Mouse (Mus musculus): ENCODE measurements at regions not wholly inside any gene's neighbourhood (a gene's known extent, or its start where the extent isn't known, plus 50 kb on each side); places are given as distances from the start of the nearest gene placed in this dataset.

DNA sequence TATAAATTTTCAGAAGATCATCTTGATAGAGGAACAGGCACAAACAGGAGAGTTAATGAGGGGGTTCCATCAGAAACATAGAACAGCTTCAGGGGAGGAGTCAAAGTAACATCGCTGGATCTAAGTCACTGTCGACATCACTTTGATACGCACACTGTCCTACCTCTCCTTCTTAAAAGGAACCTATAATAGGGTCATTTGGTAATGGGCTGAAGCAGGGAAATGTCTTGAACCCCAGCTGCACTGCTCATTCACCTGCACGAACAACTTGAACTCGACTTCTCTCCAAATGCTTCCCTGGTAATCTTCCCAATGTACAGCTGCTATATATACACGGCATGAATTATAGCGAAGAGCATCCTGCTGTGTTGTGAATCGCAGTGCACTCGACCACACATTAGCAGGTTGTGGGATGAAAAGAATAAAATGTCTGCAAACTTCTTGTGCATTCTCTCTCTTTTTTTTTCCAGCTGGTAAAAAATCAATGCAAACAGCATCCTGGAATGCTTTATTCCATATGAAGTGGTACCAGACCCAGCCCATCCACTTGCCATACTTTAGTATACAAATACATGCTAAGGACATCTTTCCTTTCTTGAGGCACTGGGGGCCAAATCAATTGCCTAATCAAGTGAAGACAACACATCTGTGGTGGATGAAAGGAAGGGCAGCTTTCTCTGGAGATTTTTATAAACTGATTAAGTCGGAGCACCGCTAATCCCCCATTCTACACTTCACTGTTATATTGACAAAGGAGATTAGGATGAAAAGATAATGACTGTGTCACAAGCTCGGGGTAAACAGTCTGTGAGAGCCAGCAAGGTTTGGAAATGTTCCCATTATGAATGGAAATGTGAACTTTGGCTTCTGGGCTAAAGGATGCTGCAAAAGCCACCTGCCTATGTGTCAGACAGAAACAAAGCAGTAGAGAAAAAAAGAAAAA, 325.6 kb upstream of the Itga1 start:
- DNase-seq (ENCODE audit: low spot score in 2 of 2) = no peak

DNA sequence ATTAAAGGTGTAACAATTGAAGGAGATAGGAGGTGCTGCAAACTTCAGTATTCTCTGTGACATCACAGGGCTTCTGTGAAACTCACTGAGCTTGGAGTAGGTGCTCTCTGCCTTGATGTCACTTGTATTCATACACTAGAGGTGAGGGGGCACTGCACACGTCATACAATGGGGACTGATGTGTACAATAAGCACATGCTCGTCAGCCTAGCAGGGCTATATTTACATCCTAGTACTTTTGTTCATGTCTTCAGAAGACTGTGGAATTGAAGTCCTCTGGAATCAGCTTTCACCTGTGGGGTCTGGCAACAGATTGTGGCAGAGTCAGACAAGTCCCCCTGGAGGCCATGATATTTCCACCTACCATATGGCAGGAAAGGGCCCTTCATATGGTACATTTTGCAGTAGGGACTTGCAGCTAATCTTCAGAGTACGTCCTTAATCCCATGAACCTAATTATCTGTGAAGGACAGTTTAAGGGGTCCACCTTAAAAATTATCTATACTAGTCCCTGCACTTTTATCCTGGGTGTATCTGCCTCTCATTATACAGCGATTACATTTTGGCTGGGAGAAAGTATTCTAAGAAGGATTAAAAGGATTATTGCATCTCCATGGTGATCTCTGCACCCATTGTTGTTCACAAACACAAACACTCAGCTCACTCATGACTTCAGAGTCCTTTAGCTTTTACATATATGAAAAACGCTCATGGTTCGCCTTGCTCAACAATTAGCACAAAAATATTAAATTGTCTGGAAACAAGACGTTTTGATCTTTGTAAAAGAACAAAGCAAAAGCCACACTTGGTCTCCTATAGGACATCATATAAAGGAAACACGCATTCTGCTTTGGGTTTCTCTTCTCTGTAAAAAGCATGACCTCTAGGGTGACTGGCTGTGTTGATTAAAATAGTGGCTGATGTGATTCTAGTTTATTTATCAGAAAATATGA, 324.1 kb upstream of the Itga1 start:
- DNase-seq (ENCODE audit: low spot score in 2 of 2) = no peak

- DNase-seq (ENCODE audit: low spot score in 2 of 2) = no peak
Measured at GRCm38 (mm10) chr13:115423761-115424160, 322.0 kb upstream of the Itga1 start.

GRCm38 (mm10) chr13:115421483-115421882, 319.7 kb upstream of the Itga1 start:
- no peak for DNase-seq (ENCODE audit: low spot score in 2 of 2)

GRCm38 (mm10) chr13:115417829-115418228, 316.1 kb upstream of the Itga1 start:
- DNase-seq (ENCODE audit: low spot score in 2 of 2) = no peak

- no peak for DNase-seq (ENCODE audit: low spot score in 2 of 2)
Measured at GRCm38 (mm10) chr13:115413721-115414531, 312.2 kb upstream of the Itga1 start.

DNA sequence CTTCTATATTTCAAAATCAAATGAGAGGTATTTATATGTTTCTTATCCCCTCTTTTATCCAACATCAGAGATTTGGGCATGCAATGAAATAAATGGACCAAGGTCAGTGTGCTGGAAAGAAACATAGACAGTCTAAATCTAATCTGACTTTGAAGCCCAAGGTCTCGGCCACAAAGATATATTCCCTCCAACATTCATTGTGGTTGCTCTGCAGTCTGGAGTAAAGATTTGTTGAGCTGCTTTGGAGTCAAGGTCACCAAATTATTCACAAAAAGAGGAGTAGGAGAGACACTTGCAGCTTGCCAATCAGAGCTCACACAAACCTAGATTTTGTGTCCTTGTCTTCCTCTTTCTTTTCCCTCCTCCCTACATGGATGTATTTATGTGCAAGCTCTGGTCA, 304.2 kb upstream of the Itga1 start:
- DNase-seq (ENCODE audit: low spot score in 2 of 2) = no peak

- no peak for DNase-seq (ENCODE audit: low spot score in 2 of 2)
Measured at GRCm38 (mm10) chr13:115400706-115401215, 299.0 kb upstream of the Itga1 start.

DNA sequence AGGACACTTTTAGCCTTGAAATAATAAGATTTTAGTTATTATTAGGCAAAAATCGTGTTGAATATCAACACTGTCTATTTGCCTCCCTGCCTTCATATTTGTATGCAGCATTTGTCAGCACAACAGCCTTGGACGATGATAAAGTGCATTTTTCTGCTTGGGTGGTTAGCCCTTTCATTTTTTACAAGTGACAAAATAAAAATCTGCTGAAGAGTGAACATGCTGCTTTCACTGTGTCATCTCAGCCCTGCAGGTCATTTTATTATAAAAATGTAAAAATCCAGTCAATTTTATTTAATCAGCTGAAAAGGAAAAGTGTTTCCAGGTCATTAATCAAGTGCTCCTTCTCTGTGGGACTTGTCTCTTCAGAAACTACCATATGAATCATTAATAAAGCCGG, 277.9 kb upstream of the Itga1 start:
- no peak for DNase-seq (ENCODE audit: low spot score in 2 of 2)

DNA sequence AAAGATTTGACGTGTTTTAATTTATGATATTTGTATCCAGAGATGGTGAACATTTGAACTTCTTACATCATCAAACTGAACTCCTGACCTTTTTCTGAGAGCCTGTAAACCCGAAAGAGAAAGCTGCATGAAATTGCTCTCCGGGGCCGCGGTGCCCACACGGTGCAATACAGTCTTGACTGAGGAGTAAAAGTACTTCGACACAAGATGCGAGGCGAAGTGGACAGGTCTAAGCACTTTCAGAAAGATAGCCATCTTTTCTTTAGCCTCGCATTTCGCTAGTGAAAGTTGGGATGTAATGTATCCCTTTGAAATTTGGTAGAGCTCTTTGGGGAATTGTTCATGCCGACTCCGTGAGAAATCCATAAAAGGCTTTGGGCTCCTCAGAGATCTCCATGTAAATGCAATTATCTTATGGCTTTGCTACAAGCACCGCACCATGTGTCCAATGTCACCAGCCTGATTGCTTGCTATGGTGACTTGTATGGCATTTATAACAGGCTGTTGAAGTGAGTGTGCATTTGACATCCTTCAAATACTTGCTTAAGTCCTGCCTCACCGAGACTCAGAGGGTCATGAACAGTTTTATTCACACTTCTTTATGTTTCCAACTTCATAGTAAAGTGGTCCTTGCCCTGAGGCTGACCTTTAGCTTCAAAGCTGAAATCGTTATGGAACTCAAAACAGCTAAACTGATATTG, 274.6 kb upstream of the Itga1 start:
- DNase-seq (ENCODE audit: low spot score in 2 of 2) = no peak

DNA sequence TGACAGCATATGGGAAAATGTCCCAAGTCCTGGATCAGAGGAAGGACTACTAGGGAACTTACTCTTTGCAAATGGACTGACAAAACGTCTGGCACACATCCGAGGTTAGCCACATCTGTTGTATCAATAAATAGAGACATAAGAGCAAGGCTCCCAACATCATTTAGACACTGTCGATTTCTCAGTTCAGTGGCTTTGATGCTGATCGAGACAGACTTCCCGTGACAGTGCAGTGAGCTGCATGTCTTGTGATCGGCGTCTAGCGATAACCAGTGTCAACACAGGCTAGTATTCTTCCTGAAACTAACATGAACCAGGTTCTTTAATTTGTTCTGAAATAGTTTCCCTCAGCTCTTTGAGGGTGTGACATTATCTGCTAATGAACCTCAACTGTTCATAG, 259.7 kb upstream of the Itga1 start:
- no peak for DNase-seq (ENCODE audit: low spot score in 2 of 2)

DNA sequence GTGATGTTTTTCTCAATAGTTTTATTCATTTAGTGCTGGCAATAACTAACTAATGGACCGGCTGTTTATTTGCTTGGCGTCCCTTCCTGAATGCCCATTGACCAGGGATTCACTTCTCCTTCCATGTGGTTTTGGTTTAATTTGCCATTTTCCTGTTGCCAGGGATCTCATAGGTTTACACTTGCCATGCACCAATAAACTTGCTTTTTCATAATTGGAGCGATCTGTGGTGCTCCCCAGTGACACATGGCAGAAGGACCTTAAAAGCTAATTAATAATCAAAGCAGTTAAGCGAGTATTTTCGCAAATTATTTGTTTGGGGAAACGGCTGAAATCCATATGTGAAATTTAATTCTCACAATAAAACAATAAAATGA, 245.2 kb upstream of the Itga1 start:
- DNase-seq (ENCODE audit: low spot score in 2 of 2) = no peak

- peak in 1 of 2 experiments; percentile 2 for DNase-seq (ENCODE audit: low spot score in 2 of 2)
Measured at GRCm38 (mm10) chr13:115346115-115347021, 244.6 kb upstream of the Itga1 start.

GRCm38 (mm10) chr13:115329000-115329960, 227.5 kb upstream of the Itga1 start:
- DNase-seq (ENCODE audit: low spot score in 2 of 2) = no peak

DNA sequence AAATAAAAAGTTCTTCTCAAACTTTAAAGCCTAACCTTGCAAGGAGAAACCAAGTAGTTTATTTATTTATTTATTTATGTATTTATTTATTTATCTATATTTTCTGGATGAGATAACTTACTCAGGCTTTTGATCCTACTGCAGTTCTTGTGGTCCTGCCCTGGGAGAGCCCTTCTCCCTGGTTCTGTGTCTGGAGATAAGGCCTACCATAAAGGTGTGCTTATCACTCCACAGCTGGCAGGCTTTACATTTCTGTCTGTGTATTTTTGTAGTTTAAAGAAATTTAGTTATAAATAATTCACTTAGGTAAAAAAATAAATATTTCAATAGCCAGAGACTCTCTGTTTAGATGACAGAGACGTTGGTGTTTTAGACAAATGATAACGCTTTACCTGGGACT, 224.5 kb upstream of the Itga1 start:
- no peak for DNase-seq (ENCODE audit: low spot score in 2 of 2)

- DNase-seq (ENCODE audit: low spot score in 2 of 2) = no peak
Measured at GRCm38 (mm10) chr13:115316681-115317080, 214.9 kb upstream of the Itga1 start.

- no peak for DNase-seq (ENCODE audit: low spot score in 2 of 2)
Measured at GRCm38 (mm10) chr13:115308586-115308985, 206.8 kb upstream of the Itga1 start.

GRCm38 (mm10) chr13:115287371-115287770, 185.6 kb upstream of the Itga1 start:
- peak in 1 of 2 experiments; percentile 21 for DNase-seq (ENCODE audit: low spot score in 2 of 2)

DNA sequence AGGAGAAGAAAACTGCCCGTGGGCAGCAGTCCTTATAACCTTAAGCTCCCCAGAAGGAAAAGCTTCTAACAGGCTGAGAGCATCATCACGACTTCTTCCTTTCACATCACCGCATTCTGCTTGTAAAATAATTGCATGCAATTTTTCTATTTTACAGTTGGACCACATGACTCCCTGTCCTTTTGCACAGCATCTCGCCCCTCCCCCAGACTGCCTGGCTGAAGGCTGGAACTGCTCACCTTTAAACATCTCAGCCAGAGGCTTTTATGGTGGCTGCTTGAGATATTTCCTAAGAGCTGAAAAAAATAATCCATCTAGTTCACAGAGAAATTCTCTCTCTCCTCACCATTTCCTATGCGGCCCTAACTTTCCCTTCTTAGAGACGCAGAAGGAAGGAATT, 164.4 kb upstream of the Itga1 start:
- DNase-seq (ENCODE audit: low spot score in 2 of 2) = no peak

All from right cerebral cortex, adult 2 months (tissue).